Mouse (Mus musculus) ovary, postnatal 14 days (tissue): Measurements from ENCODE around the gene Gm45233.

Experiments used
- DNase-seq: peaks from one replicate; pipeline ENCODE4 v3.0.0; 2022; ENCODE audit warnings: low spot score

The Gm45233 gene

GRCm38 (mm10) chr7:43511707-43512478 is 68.0 kb downstream of the Gm45233 start:
- DNase-seq = no peak

- DNase-seq = no peak
Measured at GRCm38 (mm10) chr7:43512519-43512918, 68.6 kb downstream of the Gm45233 start.
